Mouse (Mus musculus) limb, embryonic 14.5 days (tissue): Measurements from ENCODE around the gene Ppfia4. TPM values are rescaled to one million over a fixed set of nuclear protein-coding genes. Genes with fewer than 3 reads are reported as not detected.

Source experiments
- ATAC-seq: fragments of 200-750 bp; cut with Nextera tagmentation; 2 replicates; pipeline ENCODE4 v1.8.0; 2017; ENCODE audit warnings: low read depth, moderate number of reproducible peaks, moderate TSS enrichment; ENCODE audit not compliant: low FRiP score
- DNase-seq: peaks from one replicate; pipeline ENCODE4 v3.0.0-alpha.2; 2015; ENCODE audit warnings: low spot score
- H3K27ac ChIP-seq: fragments of 300-500 bp; sonication (generic); replicated peaks from 2 replicates; pipeline ENCODE4 v1.5.1; 2014; ENCODE audit warnings: low read depth, mild to moderate bottlenecking, low read length, moderate library complexity, mixed read lengths
- H3K27me3 ChIP-seq: fragments of 300-500 bp; sonication (generic); 2 replicates; pipeline ENCODE4 v1.6.1; 2014; ENCODE audit warnings: low read length, mixed read lengths; ENCODE audit not compliant: control insufficient read depth, insufficient read depth
- H3K36me3 ChIP-seq: fragments of 300-500 bp; sonication (generic); 2 replicates; pipeline ENCODE4 v1.6.1; 2014; ENCODE audit warnings: mild to moderate bottlenecking, low read length, moderate library complexity, mixed read lengths; ENCODE audit not compliant: control insufficient read depth, insufficient read depth
- H3K4me1 ChIP-seq: fragments of 300-500 bp; sonication (generic); 2 replicates; pipeline ENCODE4 v1.6.1; 2014; ENCODE audit warnings: antibody characterized with exemption, low read length, mixed read lengths; ENCODE audit not compliant: control insufficient read depth, insufficient read depth
- H3K4me2 ChIP-seq: fragments of 300-500 bp; sonication (generic); replicated peaks from 2 replicates; pipeline ENCODE4 v1.6.1; 2014; ENCODE audit warnings: low read depth, mild to moderate bottlenecking, low read length, moderate library complexity; ENCODE audit not compliant: severe bottlenecking
- H3K4me3 ChIP-seq: fragments of 300-500 bp; sonication (generic); replicated peaks from 2 replicates; pipeline ENCODE4 v1.5.1; 2014; ENCODE audit warnings: low read length
- H3K9ac ChIP-seq: fragments of 300-500 bp; sonication (generic); 2 replicates; pipeline ENCODE4 v1.6.1; 2014; ENCODE audit warnings: mild to moderate bottlenecking, low read depth, low read length, moderate library complexity; ENCODE audit not compliant: severe bottlenecking
- H3K9me3 ChIP-seq: fragments of 300-500 bp; sonication (generic); 2 replicates; pipeline ENCODE4 v1.6.1; 2016; ENCODE audit warnings: low read length; ENCODE audit not compliant: control insufficient read depth
- POLR2A ChIP-seq: fragments of 200-500 bp; IDR thresholded peaks from 2 replicates; pipeline ENCODE4 v1.8.0; 2012; ENCODE audit warnings: inconsistent platforms, mild to moderate bottlenecking, moderate library complexity, borderline replicate concordance; ENCODE audit not compliant: insufficient read depth, insufficient read length; ENCODE audit errors: extremely low read depth
- WGBS: fragments of 180-500 bp; shearing (Covaris S2); extraction: QIAGEN DNeasy Blood & Tissue Kit; methylation state at CpG from one replicate; pipeline ENCODE4 v1.1.7; 2014; 5-methylcytosine and 5-hydroxymethylcytosine counted together
- polyA plus RNA-seq, 2 experiments: library from polyadenylated mRNA; depleted of rRNA in 1 of 2; stranded (reverse) in 1 of 2; unstranded in 1 of 2; fragments of >200 nt; fragmentation: Nextera tagmentation in 1 of 2; extraction: Ambion mirVana in 1 of 2; gene quantifications; 2 replicates each; pipeline versions ENCODE4 v1.2.1 to v1.2.3; 2012 to 2014

The Ppfia4 gene
- polyA plus RNA-seq, 2 experiments: 10.9 to 32.3 TPM

- Histone ChIP-seq H3K4me1 (peaks cover 9% of the 10 kb centered on the region), H3K27me3 (no peaks in the 10 kb centered on the region), H3K36me3 (peaks cover 13% of the 10 kb centered on the region), H3K4me2 (no peak overlapping the region), H3K4me3 (no peak overlapping the region), H3K9ac (no peak overlapping the region), H3K9me3 (no peaks in the 10 kb centered on the region), H3K27ac (0 out of 2 replicates have a peak overlapping the region, but pooled peaks have one; percentile 14)
- DNase-seq: peak; percentile 63
- WGBS: 33% methylated on average over 14 of the region's 14 CpGs
- peak; percentile 87 for ATAC-seq
- no peak for TF ChIP-seq POLR2A
These were observed 11.9 kb downstream of the Ppfia4 start for GRCm38 (mm10) chr1:134320691-134321301.

DNA sequence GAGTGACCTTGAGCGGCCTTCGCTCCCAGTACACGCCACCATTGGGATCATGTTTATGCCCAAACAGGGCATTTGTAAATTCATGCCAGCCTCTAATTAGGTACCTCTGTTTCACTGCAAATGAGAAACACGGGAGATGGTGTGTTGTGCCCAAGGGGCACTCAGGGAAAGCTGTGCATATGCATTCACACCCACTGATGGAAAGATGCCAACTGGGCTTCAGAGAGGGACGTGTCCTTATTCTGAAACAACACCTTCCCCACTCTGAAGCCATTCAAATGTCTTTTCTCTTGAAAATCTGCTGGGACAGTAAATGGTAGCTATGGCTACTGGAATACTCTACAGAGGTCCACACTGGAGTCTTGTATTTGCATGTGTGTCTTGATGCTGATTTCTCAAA lies 14.5 kb downstream of the Ppfia4 start:
- Histone ChIP-seq H3K4me1 (peaks cover 9% of the 10 kb centered on the region), H3K27me3 (no peaks in the 10 kb centered on the region), H3K36me3 (peaks cover 7% of the 10 kb centered on the region; the same call in 1 of the 2 replicates), H3K27ac (no peak overlapping the region), H3K9ac (no peak overlapping the region), H3K9me3 (no peaks in the 10 kb centered on the region), H3K4me2 (no peak overlapping the region), H3K4me3 (no peak overlapping the region)
- TF ChIP-seq POLR2A: no peak
- ATAC-seq (no peak), DNase-seq (no peak)
- 88% methylated on average over 5 of the region's 5 CpGs for WGBS

DNA sequence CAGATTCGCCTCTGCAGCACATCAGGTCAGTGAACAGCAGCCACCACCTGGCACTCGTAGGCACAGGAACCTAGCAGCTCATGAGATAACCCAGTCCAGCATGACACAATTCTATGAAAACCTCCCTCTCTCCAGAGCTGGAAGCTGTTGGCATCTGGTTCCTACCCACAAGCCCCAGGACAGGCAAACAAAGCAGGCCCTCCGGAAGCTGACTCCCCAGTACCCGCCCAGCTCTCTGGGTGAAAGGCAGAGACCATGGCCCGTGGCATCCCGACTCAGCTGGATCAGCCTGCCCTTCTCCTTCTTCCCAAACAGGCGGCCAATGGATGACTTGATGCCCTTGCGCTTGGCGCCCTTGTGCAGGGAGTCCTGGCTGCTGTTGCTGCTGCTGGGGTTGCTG lies 16.4 kb downstream of the Ppfia4 start:
- Histone ChIP-seq H3K36me3 (peaks cover 11% of the 10 kb centered on the region; the same call in 1 of the 2 replicates), H3K27me3 (no peaks in the 10 kb centered on the region), H3K4me3 (no peak overlapping the region), H3K9me3 (no peaks in the 10 kb centered on the region), H3K27ac (no peak overlapping the region), H3K9ac (no peak overlapping the region), H3K4me2 (no peak overlapping the region), H3K4me1 (peaks cover 9% of the 10 kb centered on the region)
- WGBS: 87% methylated on average over 9 of the region's 9 CpGs
- DNase-seq (no peak), ATAC-seq (no peak)
- TF ChIP-seq POLR2A: no peak

- H3K4me2 ChIP-seq: no peak overlapping the region
- peaks cover 11% of the 10 kb centered on the region; the same call in 1 of the 2 replicates for H3K36me3 ChIP-seq
- ATAC-seq: no peak
- no peaks in the 10 kb centered on the region for H3K9me3 ChIP-seq
- H3K27me3 ChIP-seq: no peaks in the 10 kb centered on the region
- no peak overlapping the region for H3K27ac ChIP-seq
- no peak for TF ChIP-seq POLR2A
- H3K4me3 ChIP-seq: no peak overlapping the region
- no peaks in the 10 kb centered on the region for H3K4me1 ChIP-seq
- 89% methylated on average over 5 of the region's 5 CpGs for WGBS
- H3K9ac ChIP-seq: no peak overlapping the region
- DNase-seq: no peak
These were observed 17.5 kb downstream of the Ppfia4 start for GRCm38 (mm10) chr1:134315181-134315580.

GRCm38 (mm10) chr1:134311760-134312159 lies 21.0 kb downstream of the Ppfia4 start:
- Histone ChIP-seq H3K36me3 (peaks cover 8% of the 10 kb centered on the region; the same call in 1 of the 2 replicates), H3K9ac (no peak overlapping the region), H3K4me1 (no peaks in the 10 kb centered on the region), H3K4me2 (no peak overlapping the region), H3K27ac (no peak overlapping the region), H3K27me3 (no peaks in the 10 kb centered on the region), H3K9me3 (no peaks in the 10 kb centered on the region), H3K4me3 (no peak overlapping the region)
- WGBS: 91% methylated on average over 7 of the region's 7 CpGs
- DNase-seq (no peak), ATAC-seq (no peak)
- no peak for TF ChIP-seq POLR2A

GRCm38 (mm10) chr1:134310729-134311128 lies 22.0 kb downstream of the Ppfia4 start:
- WGBS: 93% methylated on average over 3 of the region's 3 CpGs
- no peaks in the 10 kb centered on the region for H3K9me3 ChIP-seq
- H3K4me2 ChIP-seq: no peak overlapping the region
- H3K4me3 ChIP-seq: no peak overlapping the region
- H3K27ac ChIP-seq: no peak overlapping the region
- DNase-seq: no peak
- no peak for TF ChIP-seq POLR2A
- no peaks in the 10 kb centered on the region for H3K27me3 ChIP-seq
- 0 out of 2 replicates have a peak, but pooled peaks cover 4% of the 10 kb centered on the region for H3K36me3 ChIP-seq
- ATAC-seq: no peak
- H3K9ac ChIP-seq: no peak overlapping the region
- no peaks in the 10 kb centered on the region for H3K4me1 ChIP-seq
